Mouse (Mus musculus) embryonic fibroblast, embryonic 13.5 days (primary cell): ENCODE data around the gene Kif2a.

Experiments
- CTCF ChIP-seq: IDR thresholded peaks from 2 replicates; pipeline ENCODE4 v1.5.1; 2011; ENCODE audit warnings: mild to moderate bottlenecking, control low read depth, low read length, moderate library complexity, borderline replicate concordance; ENCODE audit not compliant: insufficient read depth
- POLR2A ChIP-seq: IDR thresholded peaks from 2 replicates; pipeline ENCODE4 v1.6.1; 2011; ENCODE audit warnings: low read depth, mild to moderate bottlenecking, control low read depth, low read length, moderate library complexity

DNA sequence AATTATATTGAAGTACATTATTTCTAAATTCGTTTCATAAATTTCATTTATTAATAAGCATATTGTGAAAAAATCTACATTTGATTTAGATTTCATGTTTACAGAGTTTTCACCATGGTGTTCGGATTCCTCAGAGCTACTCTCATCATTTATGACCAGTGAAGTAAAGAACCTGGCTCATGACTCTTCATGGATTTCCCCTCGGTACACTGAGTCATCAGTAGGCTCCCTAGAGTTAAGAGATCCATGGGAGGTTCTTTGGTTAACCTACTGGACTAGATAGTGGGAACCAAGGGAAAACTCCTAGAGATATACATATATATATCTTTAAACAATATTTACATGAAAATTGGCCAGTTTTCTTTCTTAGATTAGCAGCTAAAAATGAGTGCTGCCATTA lies 61.4 kb downstream of the Kif2a start:
- TF ChIP-seq POLR2A (no peak), CTCF (no peak)
